Mouse (Mus musculus) CD4-positive, CD25-positive, alpha-beta regulatory T cell (primary cell): Measurements from ENCODE around the gene Stau1. TPM values are rescaled to one million over a fixed set of nuclear protein-coding genes. Genes with fewer than 3 reads are reported as not detected.

ENCODE experiments used
- polyA plus RNA-seq: library from polyadenylated mRNA; unstranded; fragments of 100-300 nt; shearing (Covaris generic); gene quantifications from one replicate; pipeline ENCODE4 v1.2.1, GENCODE M21; 2017

Stau1 gene
- 72.2 TPM for polyA plus RNA-seq

GRCm38 (mm10) chr2:166995796-166996532 lies at the start of gene Stau1:
Gene Stau1 (minus strand): TSS chr2:166996299.

GRCm38 (mm10) chr2:167014702-167015381 lies 18.7 kb upstream of the Stau1 start, which contains the start of gene Ddx27:
Gene Ddx27 (plus strand): TSS chr2:167015193.

GRCm38 (mm10) chr2:166905711-166906522 lies 90.2 kb downstream of the Stau1 start, which contains the start of gene Cse1l:
Gene Cse1l (plus strand): TSS chr2:166906040.

Other genes with a start within 250 kb of the Stau1 start
- 11.9 TPM for gene Trp53rkb, start 203.8 kb downstream of the Stau1 start, polyA plus RNA-seq
- gene Arfgef2, start 190.7 kb downstream of the Stau1 start, polyA plus RNA-seq: 20.4 TPM
- gene Cse1l, start 90.3 kb downstream of the Stau1 start, polyA plus RNA-seq: 72.8 TPM
- gene Ddx27, start 18.9 kb upstream of the Stau1 start, polyA plus RNA-seq: 90.1 TPM
- 52.8 TPM for gene Znfx1, start 66.7 kb upstream of the Stau1 start, polyA plus RNA-seq
- gene Kcnb1, start 193.9 kb upstream of the Stau1 start, polyA plus RNA-seq: 0.72 TPM
- gene Ptgis, start 244.3 kb upstream of the Stau1 start, polyA plus RNA-seq: not detected